Mouse (Mus musculus): ENCODE data around the gene Baz2b. TPM values are rescaled to one million over a fixed set of nuclear protein-coding genes. Genes with fewer than 3 reads are reported as not detected.
A peak's percentile ranks its signal among the peaks of the same experiment; 100 is the strongest.

Baz2b gene
- polyA plus RNA-seq, 1 experiment from 2014 or later = 86.9 TPM

- 84% methylated on average over 12 of the region's 12 CpGs for WGBS
- H3K9me3 ChIP-seq (ENCODE audit: control insufficient read depth, low read length) = 0 out of 2 replicates have a peak, but pooled peaks cover 8% of the 10 kb centered on the region
Measured at GRCm38 (mm10) chr2:60113661-60114560, 95.7 kb downstream of the Baz2b start.

DNA sequence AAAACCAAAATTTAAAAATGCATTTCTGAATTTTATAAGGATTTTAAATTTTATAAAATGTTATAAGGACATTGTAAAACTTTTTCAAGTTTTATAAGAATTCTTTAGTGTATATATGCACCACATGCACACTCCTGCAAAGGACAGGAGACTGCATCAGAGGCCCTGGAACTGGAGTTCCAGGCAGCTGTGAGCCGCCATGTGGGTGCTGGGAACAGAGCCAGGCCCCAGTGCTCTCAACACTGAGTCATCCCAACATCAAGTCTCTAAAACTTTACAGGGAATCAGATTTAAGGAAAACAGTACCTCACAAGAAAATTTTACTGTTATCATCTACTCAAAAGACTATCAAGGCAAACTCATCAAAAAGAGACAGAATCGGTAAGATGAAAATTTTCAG, 97.5 kb downstream of the Baz2b start:
- WGBS = 97% methylated on average over 2 of the region's 2 CpGs
- no peak overlapping the region for H3K4me3 ChIP-seq (replicated peaks; ENCODE audit: low read depth, low read length)
- H3K27me3 ChIP-seq (ENCODE audit: control insufficient read depth, insufficient read depth, low read length) = no peaks in the 10 kb centered on the region
- H3K4me2 ChIP-seq (ENCODE audit: low read length) = no peak overlapping the region
- H3K36me3 ChIP-seq (ENCODE audit: control insufficient read depth, insufficient read depth, low read length) = peaks cover 5% of the 10 kb centered on the region; the same call in 1 of the 2 replicates
- no peak overlapping the region for H3K9ac ChIP-seq (replicated peaks; ENCODE audit: low read length)
- no peak for ATAC-seq (ENCODE audit: low FRiP score, low TSS enrichment)
- H3K9me3 ChIP-seq (ENCODE audit: control insufficient read depth, low read length) = 0 out of 2 replicates have a peak, but pooled peaks cover 8% of the 10 kb centered on the region
- H3K4me1 ChIP-seq (ENCODE audit: control insufficient read depth, insufficient read depth, low read length) = 0 out of 2 replicates have a peak, but pooled peaks cover 9% of the 10 kb centered on the region
- no peak for DNase-seq
- H3K27ac ChIP-seq (replicated peaks; ENCODE audit: low read depth, low read length) = no peak overlapping the region

More at GRCm38 (mm10) chr2:60113661-60114560, 95.7 kb downstream of the Baz2b start:
- Histone ChIP-seq H3K27ac (replicated peaks; ENCODE audit: low read depth, low read length) (no peak overlapping the region), H3K9ac (replicated peaks; ENCODE audit: low read length) (no peak overlapping the region), H3K36me3 (ENCODE audit: control insufficient read depth, insufficient read depth, low read length) (peaks cover 5% of the 10 kb centered on the region; the same call in 1 of the 2 replicates), H3K4me1 (ENCODE audit: control insufficient read depth, insufficient read depth, low read length) (peaks cover 20% of the 10 kb centered on the region), H3K4me2 (ENCODE audit: low read length) (no peak overlapping the region), H3K27me3 (ENCODE audit: control insufficient read depth, insufficient read depth, low read length) (no peaks in the 10 kb centered on the region), H3K4me3 (replicated peaks; ENCODE audit: low read depth, low read length) (no peak overlapping the region)
- ATAC-seq (ENCODE audit: low FRiP score, low TSS enrichment) = no peak
- no peak for DNase-seq

GRCm38 (mm10) chr2:60109001-60109400, 100.6 kb downstream of the Baz2b start:
- Histone ChIP-seq H3K4me1 (ENCODE audit: control insufficient read depth, insufficient read depth, low read length) (0 out of 2 replicates have a peak, but pooled peaks cover under 1% of the 10 kb centered on the region), H3K27ac (replicated peaks; ENCODE audit: low read depth, low read length) (no peak overlapping the region), H3K36me3 (ENCODE audit: control insufficient read depth, insufficient read depth, low read length) (peaks cover 5% of the 10 kb centered on the region; the same call in 1 of the 2 replicates), H3K9me3 (ENCODE audit: control insufficient read depth, low read length) (0 out of 2 replicates have a peak, but pooled peaks cover 8% of the 10 kb centered on the region), H3K27me3 (ENCODE audit: control insufficient read depth, insufficient read depth, low read length) (no peaks in the 10 kb centered on the region), H3K4me2 (ENCODE audit: low read length) (no peak overlapping the region), H3K4me3 (replicated peaks; ENCODE audit: low read depth, low read length) (no peak overlapping the region), H3K9ac (replicated peaks; ENCODE audit: low read length) (no peak overlapping the region)
- no peak for ATAC-seq (ENCODE audit: low FRiP score, low TSS enrichment)
- DNase-seq = no peak
- 90% methylated on average over 3 of the region's 3 CpGs for WGBS

GRCm38 (mm10) chr2:60096625-60097024, 113.0 kb downstream of the Baz2b start:
- no peaks in the 10 kb centered on the region for H3K27me3 ChIP-seq (ENCODE audit: control insufficient read depth, insufficient read depth, low read length)
- H3K4me2 ChIP-seq (ENCODE audit: low read length) = no peak overlapping the region
- ATAC-seq (ENCODE audit: low FRiP score, low TSS enrichment) (no peak), DNase-seq (no peak)
- WGBS = 87% methylated on average over 4 of the region's 4 CpGs
- H3K4me3 ChIP-seq (replicated peaks; ENCODE audit: low read depth, low read length) = no peak overlapping the region
- no peak overlapping the region for H3K27ac ChIP-seq (replicated peaks; ENCODE audit: low read depth, low read length)
- H3K9ac ChIP-seq (replicated peaks; ENCODE audit: low read length) = no peak overlapping the region
- H3K4me1 ChIP-seq (ENCODE audit: control insufficient read depth, insufficient read depth, low read length) = no peaks in the 10 kb centered on the region
- no peaks in the 10 kb centered on the region; the same call in 1 of the 2 replicates for H3K9me3 ChIP-seq (ENCODE audit: control insufficient read depth, low read length)
- H3K36me3 ChIP-seq (ENCODE audit: control insufficient read depth, insufficient read depth, low read length) = no peaks in the 10 kb centered on the region

DNA sequence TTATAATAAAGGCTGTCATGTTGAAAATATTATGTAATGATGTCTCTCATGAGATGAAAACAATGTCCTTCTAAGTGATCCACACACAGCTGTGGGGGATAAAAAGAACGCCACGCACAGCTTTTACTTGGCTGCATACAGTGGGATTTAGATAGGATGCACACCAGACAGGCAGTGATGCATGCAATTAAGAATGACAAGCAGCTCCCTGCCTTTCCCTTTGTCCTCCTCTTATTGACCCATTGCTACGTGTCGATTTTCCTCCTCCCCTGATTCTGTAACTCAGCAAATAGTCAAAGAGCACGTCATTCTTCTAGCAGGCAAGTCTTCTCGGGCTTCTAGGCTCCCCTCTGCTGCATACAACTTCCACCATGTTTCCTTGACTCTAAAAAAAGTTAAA, 119.4 kb downstream of the Baz2b start:
- H3K4me3 ChIP-seq (replicated peaks; ENCODE audit: low read depth, low read length) = no peak overlapping the region; the same call in 1 of the 2 replicates
- no peaks in the 10 kb centered on the region for H3K36me3 ChIP-seq (ENCODE audit: control insufficient read depth, insufficient read depth, low read length)
- no peaks in the 10 kb centered on the region for H3K27me3 ChIP-seq (ENCODE audit: control insufficient read depth, insufficient read depth, low read length)
- DNase-seq = peak; percentile 50
- 14% methylated on average over 6 of the region's 6 CpGs for WGBS
- peaks cover 2% of the 10 kb centered on the region; the same call in 1 of the 2 replicates for H3K4me1 ChIP-seq (ENCODE audit: control insufficient read depth, insufficient read depth, low read length)
- peak overlapping the region; percentile 42 for H3K4me2 ChIP-seq (ENCODE audit: low read length)
- no peak for ATAC-seq (ENCODE audit: low FRiP score, low TSS enrichment)
- H3K27ac ChIP-seq (replicated peaks; ENCODE audit: low read depth, low read length) = no peak overlapping the region; the same call in 1 of the 2 replicates
- H3K9me3 ChIP-seq (ENCODE audit: control insufficient read depth, low read length) = no peaks in the 10 kb centered on the region
- H3K9ac ChIP-seq (replicated peaks; ENCODE audit: low read length) = no peak overlapping the region

DNA sequence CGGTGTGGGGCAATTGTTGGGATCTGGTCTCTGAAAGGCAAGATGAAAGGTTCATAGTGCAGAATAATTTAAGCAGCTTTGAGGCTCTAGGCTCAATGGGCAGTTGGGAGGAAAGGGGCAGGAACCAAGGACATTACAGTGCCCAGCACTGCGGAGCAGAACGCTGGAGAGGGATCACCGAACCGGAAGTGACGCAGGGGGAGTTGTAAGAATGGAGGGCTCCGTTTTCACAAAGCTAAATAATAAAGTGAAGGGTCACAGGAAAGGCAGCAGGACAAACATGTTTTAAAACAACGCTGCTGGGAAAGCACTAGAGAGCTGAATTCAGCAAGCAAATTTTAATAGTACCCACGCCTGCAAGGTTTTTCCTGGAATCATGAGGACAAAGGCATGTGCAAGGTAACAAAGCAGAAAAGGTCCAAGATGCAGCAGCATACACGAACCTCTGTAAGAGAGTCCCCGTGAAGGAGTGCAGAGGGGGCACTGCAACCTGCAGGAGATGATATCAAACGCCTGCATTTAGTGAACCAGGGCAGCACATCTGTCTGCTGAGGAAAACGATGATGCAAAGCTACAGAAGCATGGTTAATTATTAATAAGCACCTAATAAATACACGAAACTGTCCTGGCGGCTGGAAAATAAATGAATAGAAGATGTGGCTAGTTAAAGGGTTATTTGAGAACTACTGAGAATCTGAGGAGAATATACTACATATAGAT, 120.0 kb downstream of the Baz2b start:
- H3K36me3 ChIP-seq (ENCODE audit: control insufficient read depth, insufficient read depth, low read length) = no peaks in the 10 kb centered on the region
- H3K4me3 ChIP-seq (replicated peaks; ENCODE audit: low read depth, low read length) = peak overlapping the region; percentile 9; the same call in 1 of the 2 replicates
- H3K27me3 ChIP-seq (ENCODE audit: control insufficient read depth, insufficient read depth, low read length) = no peaks in the 10 kb centered on the region
- H3K9me3 ChIP-seq (ENCODE audit: control insufficient read depth, low read length) = no peaks in the 10 kb centered on the region
- 38% methylated on average over 15 of the region's 15 CpGs for WGBS
- ATAC-seq (ENCODE audit: low FRiP score, low TSS enrichment) (no peak), DNase-seq (peak; percentile 63)
- H3K4me2 ChIP-seq (ENCODE audit: low read length) = peak overlapping the region; percentile 42
- H3K27ac ChIP-seq (replicated peaks; ENCODE audit: low read depth, low read length) = peak overlapping the region; percentile 77
- peaks cover 2% of the 10 kb centered on the region; the same call in 1 of the 2 replicates for H3K4me1 ChIP-seq (ENCODE audit: control insufficient read depth, insufficient read depth, low read length)
- H3K9ac ChIP-seq (replicated peaks; ENCODE audit: low read length) = peak overlapping the region; percentile 43; the same call in 1 of the 2 replicates

- Histone ChIP-seq H3K27ac (replicated peaks; ENCODE audit: low read depth, low read length) (peak overlapping the region; percentile 77), H3K27me3 (ENCODE audit: control insufficient read depth, insufficient read depth, low read length) (no peaks in the 10 kb centered on the region), H3K4me3 (replicated peaks; ENCODE audit: low read depth, low read length) (no peak overlapping the region), H3K4me2 (ENCODE audit: low read length) (peak overlapping the region; percentile 42), H3K9ac (replicated peaks; ENCODE audit: low read length) (no peak overlapping the region; the same call in 1 of the 2 replicates), H3K4me1 (ENCODE audit: control insufficient read depth, insufficient read depth, low read length) (peaks cover 2% of the 10 kb centered on the region; the same call in 1 of the 2 replicates), H3K9me3 (ENCODE audit: control insufficient read depth, low read length) (no peaks in the 10 kb centered on the region), H3K36me3 (ENCODE audit: control insufficient read depth, insufficient read depth, low read length) (no peaks in the 10 kb centered on the region)
- ATAC-seq (ENCODE audit: low FRiP score, low TSS enrichment) (no peak), DNase-seq (no peak)
- 87% methylated on average over 14 of the region's 14 CpGs for WGBS
Measured at GRCm38 (mm10) chr2:60088785-60089527, 120.7 kb downstream of the Baz2b start.

Data from midbrain, embryonic 14.5 days (tissue).